Mouse (Mus musculus): ENCODE measurements around the gene Plppr4. TPM values are rescaled to one million over a fixed set of nuclear protein-coding genes. Genes with fewer than 3 reads are reported as not detected.

Gene Plppr4
- total RNA-seq, 2 experiments from 2014 or later = 0.22 to 0.36 TPM

- DNase-seq (ENCODE audit: low spot score in 2 of 2) = no peak
These were observed 66.3 kb downstream of the Plppr4 start for GRCm38 (mm10) chr3:117294308-117294925.

Small RNAs within 50 kb of the gene (microRNA-seq; reads per million reads assigned to microRNA genes)
- not detected for gene Gm22408

Other genes with a start within 250 kb of the Plppr4 start
- under 1 TPM; 0.13 to 0.22 TPM for gene Plppr5, start 214.0 kb upstream of the Plppr4 start, total RNA-seq (2021)